Mouse (Mus musculus) ES-Bruce4 (cell line): ENCODE measurements around the gene Nt5m.

Experiments used
- CTCF ChIP-seq: IDR thresholded peaks from one replicate; pipeline ENCODE4 v1.8.1; 2011; ENCODE audit warnings: low read depth, low read length
- EP300 ChIP-seq: IDR thresholded peaks from 2 replicates; pipeline ENCODE4 v1.6.1; 2011; ENCODE audit warnings: low read depth, low read length; ENCODE audit not compliant: insufficient read depth
- POLR2A ChIP-seq: IDR thresholded peaks from one replicate; pipeline ENCODE4 v1.8.1; 2011; ENCODE audit warnings: low read length; ENCODE audit not compliant: insufficient read depth

DNA sequence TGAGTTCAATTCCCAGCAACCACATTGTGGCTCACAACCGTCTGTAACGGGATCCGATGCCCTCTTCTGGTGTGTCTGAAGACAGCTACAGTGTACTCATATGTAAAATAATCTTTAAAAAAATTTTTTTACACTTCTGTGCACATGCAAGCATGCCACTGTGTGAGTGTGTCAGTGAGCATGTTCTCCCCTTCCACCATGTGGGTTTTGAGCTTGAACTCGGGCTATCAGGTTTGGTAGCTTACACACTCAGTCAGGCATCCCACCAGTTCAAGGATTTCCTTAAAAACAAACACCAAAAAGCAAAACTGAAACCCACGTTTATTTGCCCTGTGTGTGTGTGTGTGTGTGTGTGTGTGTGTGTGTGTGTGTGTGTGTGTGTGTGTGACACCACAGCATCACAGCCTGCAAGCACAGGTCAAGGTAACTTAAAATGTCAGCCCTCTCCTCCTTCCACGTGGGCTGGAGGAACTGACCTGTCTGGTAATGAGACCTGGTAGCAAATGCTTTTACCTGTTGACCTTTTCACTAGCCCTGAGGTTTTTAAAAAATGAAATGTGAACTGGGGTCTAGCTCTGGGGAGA lies 23.7 kb upstream of the Nt5m start:
- TF ChIP-seq POLR2A: no peak
- no peak for TF ChIP-seq CTCF
- no peak for TF ChIP-seq EP300
